ENCODE assay signal across 16 mouse cellular contexts in the genomic region with DNA sequence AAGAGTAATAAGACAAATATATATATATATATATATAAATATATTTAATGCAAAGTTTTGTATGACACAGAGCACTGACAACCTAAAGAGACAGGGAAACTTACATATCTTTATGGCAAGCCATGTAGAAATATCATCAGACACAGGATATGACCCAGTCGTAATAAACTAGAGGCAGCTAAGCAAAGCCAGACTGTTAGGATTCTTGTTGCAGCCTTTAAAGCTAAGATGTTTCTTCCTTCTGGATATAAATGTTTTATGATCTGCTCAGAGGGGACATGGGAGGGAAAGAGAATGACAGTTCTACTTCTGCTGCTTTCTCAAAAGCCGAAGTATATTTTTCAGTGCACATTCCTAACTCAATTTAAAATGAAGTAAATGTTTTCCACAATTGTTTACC. TPM values are rescaled to one million over a fixed set of nuclear protein-coding genes. Genes with fewer than 3 reads are reported as not detected.
A peak's percentile ranks its signal among the peaks of the same experiment; 100 is the strongest.
DNase-seq lines count a peak whose midpoint lies in the region; ATAC-seq and TF ChIP-seq lines count a peak whose summit lies in the region.
"Had no signal": no experiment of that assay in that cellular context is flagged by ENCODE, and none has a peak within 500 bp of the region (broad histone marks: within the 10 kb centered on the region; RNA-seq: fewer than 3 reads in every experiment).

No protein-coding gene starts in this region.

- WGBS in kidney, embryonic 16.5 days: 43% methylated on average over 2 of the region's 2 CpGs
- 46% methylated on average over 2 of the region's 2 CpGs for WGBS in limb, embryonic 13.5 days
- 87% methylated on average over 2 of the region's 2 CpGs for WGBS in limb, embryonic 10.5 days
- 43% methylated on average over 2 of the region's 2 CpGs for WGBS in limb, embryonic 14.5 days
- 89% methylated on average over 2 of the region's 2 CpGs for WGBS in cerebellum, adult 2 months

- H3K4me3 ChIP-seq in kidney, embryonic 16.5 days (ENCODE audit: low read length): no peak overlapping the region
- no peak overlapping the region for H3K4me3 ChIP-seq in limb, embryonic 13.5 days
- H3K4me3 ChIP-seq in limb, embryonic 10.5 days: no peak overlapping the region
- no peak overlapping the region for H3K4me3 ChIP-seq in limb, embryonic 14.5 days (replicated peaks; ENCODE audit: low read length)
- no peak overlapping the region for H3K4me3 ChIP-seq in cerebellum, adult 2 months (replicated peaks; ENCODE audit: insufficient read depth, low read depth, low read length)
- H3K4me3 ChIP-seq: embryonic facial prominence, embryonic 10.5 days; embryonic facial prominence, embryonic 12.5 days; forebrain, embryonic 13.5 days; forebrain, embryonic 15.5 days had no signal

- H3K27me3 ChIP-seq in kidney, embryonic 16.5 days (ENCODE audit: insufficient read depth, low read length): no peaks in the 10 kb centered on the region
- H3K27me3 ChIP-seq in limb, embryonic 13.5 days: no peaks in the 10 kb centered on the region
- H3K27me3 ChIP-seq in limb, embryonic 10.5 days (ENCODE audit: low read depth, poor library complexity, severe bottlenecking): no peaks in the 10 kb centered on the region
- no peaks in the 10 kb centered on the region for H3K27me3 ChIP-seq in limb, embryonic 14.5 days (ENCODE audit: control insufficient read depth, insufficient read depth, low read length)
- no peaks in the 10 kb centered on the region for H3K27me3 ChIP-seq in cerebellum, adult 2 months (ENCODE audit: control insufficient read depth, insufficient read depth, low read length)
- H3K27me3 ChIP-seq: embryonic facial prominence, embryonic 12.5 days; forebrain, embryonic 13.5 days; forebrain, embryonic 15.5 days had no signal

- H3K4me1 ChIP-seq in kidney, embryonic 16.5 days (ENCODE audit: insufficient read depth, low read length): no peaks in the 10 kb centered on the region
- H3K4me1 ChIP-seq in limb, embryonic 13.5 days: 0 out of 2 replicates have a peak, but pooled peaks cover 4% of the 10 kb centered on the region
- no peaks in the 10 kb centered on the region for H3K4me1 ChIP-seq in limb, embryonic 10.5 days
- H3K4me1 ChIP-seq in limb, embryonic 14.5 days (ENCODE audit: control insufficient read depth, insufficient read depth, low read length): no peaks in the 10 kb centered on the region
- no peaks in the 10 kb centered on the region for H3K4me1 ChIP-seq in cerebellum, adult 2 months (ENCODE audit: control insufficient read depth, insufficient read depth, low read length)
- H3K4me1 ChIP-seq: embryonic facial prominence, embryonic 10.5 days; embryonic facial prominence, embryonic 12.5 days; forebrain, embryonic 13.5 days; forebrain, embryonic 15.5 days had no signal

- ATAC-seq in kidney, embryonic 16.5 days (ENCODE audit: low FRiP score, low TSS enrichment): peak; percentile 19; the same call in 1 of the 2 replicates
- ATAC-seq in limb, embryonic 13.5 days (ENCODE audit: low FRiP score, low read depth): peak; percentile 54; the same call in 1 of the 2 replicates
- peak; percentile 55; the same call in 1 of the 2 replicates for ATAC-seq in limb, embryonic 14.5 days (ENCODE audit: low FRiP score, low read depth)
- ATAC-seq: forebrain, embryonic 13.5 days; forebrain, embryonic 15.5 days had no signal

- no peak for DNase-seq in kidney, postnatal 36 days
- DNase-seq in limb, embryonic 10.5 days (ENCODE audit: low spot score): no peak
- DNase-seq in limb, embryonic 14.5 days (ENCODE audit: low spot score): no peak
- DNase-seq in cerebellum, adult 2 months: no peak
- DNase-seq: adrenal gland, adult 2 months; adrenal gland, postnatal 25 days; cerebellum, adult 11 months; cerebellum, adult 18-20 months; cerebellum, adult 9-10 months; cerebellum, postnatal 25 days had no signal

- TF ChIP-seq CTCF in cerebellum, adult 2 months (IDR thresholded peaks at IDR 0.05; ENCODE audit: borderline replicate concordance, insufficient read depth, low read depth, low read length): no peak

- H3K4me2 ChIP-seq in kidney, embryonic 16.5 days (replicated peaks; ENCODE audit: low read depth, low read length): no peak overlapping the region
- H3K4me2 ChIP-seq in limb, embryonic 13.5 days (replicated peaks): no peak overlapping the region
- H3K4me2 ChIP-seq in limb, embryonic 14.5 days (replicated peaks; ENCODE audit: low read depth, low read length, severe bottlenecking): no peak overlapping the region
- H3K4me2 ChIP-seq: embryonic facial prominence, embryonic 12.5 days; forebrain, embryonic 13.5 days; forebrain, embryonic 15.5 days had no signal

- no peaks in the 10 kb centered on the region for H3K9me3 ChIP-seq in kidney, embryonic 16.5 days (ENCODE audit: low read length)
- H3K9me3 ChIP-seq in limb, embryonic 13.5 days: no peaks in the 10 kb centered on the region
- H3K9me3 ChIP-seq in limb, embryonic 10.5 days (replicated peaks): no peaks in the 10 kb centered on the region
- no peaks in the 10 kb centered on the region for H3K9me3 ChIP-seq in limb, embryonic 14.5 days (ENCODE audit: control insufficient read depth, low read length)
- H3K9me3 ChIP-seq: embryonic facial prominence, embryonic 10.5 days; embryonic facial prominence, embryonic 12.5 days; forebrain, embryonic 13.5 days; forebrain, embryonic 15.5 days had no signal

- no peaks in the 10 kb centered on the region for H3K36me3 ChIP-seq in kidney, embryonic 16.5 days (ENCODE audit: insufficient read depth, low read length)
- no peaks in the 10 kb centered on the region for H3K36me3 ChIP-seq in limb, embryonic 13.5 days
- H3K36me3 ChIP-seq in limb, embryonic 10.5 days: no peaks in the 10 kb centered on the region
- no peaks in the 10 kb centered on the region for H3K36me3 ChIP-seq in limb, embryonic 14.5 days (ENCODE audit: control insufficient read depth, insufficient read depth, low read length)
- H3K36me3 ChIP-seq: embryonic facial prominence, embryonic 10.5 days; embryonic facial prominence, embryonic 12.5 days; forebrain, embryonic 15.5 days had no signal

- H3K9ac ChIP-seq in kidney, embryonic 16.5 days (replicated peaks; ENCODE audit: low read length): no peak overlapping the region
- H3K9ac ChIP-seq in limb, embryonic 13.5 days: no peak overlapping the region
- H3K9ac ChIP-seq in limb, embryonic 14.5 days (ENCODE audit: low read depth, low read length, severe bottlenecking): no peak overlapping the region
- H3K9ac ChIP-seq: embryonic facial prominence, embryonic 12.5 days; forebrain, embryonic 13.5 days; forebrain, embryonic 15.5 days had no signal

- TF ChIP-seq POLR2A in limb, embryonic 14.5 days (IDR thresholded peaks at IDR 0.05; ENCODE audit: borderline replicate concordance, extremely low read depth, insufficient read depth, insufficient read length): no peak
- no peak for TF ChIP-seq POLR2A in cerebellum, adult 2 months (IDR thresholded peaks at IDR 0.05; ENCODE audit: borderline replicate concordance, insufficient read depth, low read length)

- no peak overlapping the region for H3K27ac ChIP-seq in kidney, embryonic 16.5 days (ENCODE audit: low read length)
- no peak overlapping the region for H3K27ac ChIP-seq in limb, embryonic 13.5 days
- H3K27ac ChIP-seq in limb, embryonic 10.5 days: no peak overlapping the region
- H3K27ac ChIP-seq in limb, embryonic 14.5 days (replicated peaks; ENCODE audit: low read depth, low read length): no peak overlapping the region
- H3K27ac ChIP-seq in cerebellum, adult 2 months (ENCODE audit: insufficient read depth, low read length): no peak overlapping the region
- H3K27ac ChIP-seq: embryonic facial prominence, embryonic 10.5 days; embryonic facial prominence, embryonic 12.5 days; forebrain, embryonic 13.5 days; forebrain, embryonic 15.5 days had no signal

RNA-seq across cellular contexts. Expression of gene Cd36, which starts 14.3 kb away (rescaled TPM):
- 10.1 and 12.7 TPM in 2 replicates for polyA plus RNA-seq in kidney, embryonic 16.5 days (2015; fragmentation: Nextera tagmentation; extraction: Ambion mirVana)
- 9.8 and 11.4 TPM in 2 replicates for polyA plus RNA-seq in limb, embryonic 13.5 days (2015; fragmentation: Nextera tagmentation; extraction: Ambion mirVana)
- 0.48 and 0.83 TPM in 2 replicates for polyA plus RNA-seq in limb, embryonic 10.5 days (2016; fragmentation: Nextera tagmentation; extraction: Ambion mirVana)
- polyA plus RNA-seq in limb, embryonic 14.5 days (2012; rRNA removed): 10.6 and 16.4 TPM in 2 replicates
- 21.2 and 26.8 TPM in 2 replicates for polyA plus RNA-seq in limb, embryonic 14.5 days (2014; fragmentation: Nextera tagmentation; extraction: Ambion mirVana)
- polyA plus RNA-seq in cerebellum, adult 2 months (2012; rRNA removed): 0.35 and 0.38 TPM in 2 replicates
